Mouse (Mus musculus) megakaryocyte, embryonic 14.5 days (primary cell): ENCODE results near the gene Mxra8.

Experiments used
- FLI1 ChIP-seq: IDR thresholded peaks from 2 replicates; pipeline ENCODE4 v1.6.1; 2012; ENCODE audit warnings: low read length, inconsistent platforms, mixed read lengths
- GATA1 ChIP-seq: IDR thresholded peaks from 3 replicates; pipeline ENCODE4 v1.6.1; 2012; ENCODE audit warnings: mixed read lengths, low read length, inconsistent platforms, borderline replicate concordance

DNA sequence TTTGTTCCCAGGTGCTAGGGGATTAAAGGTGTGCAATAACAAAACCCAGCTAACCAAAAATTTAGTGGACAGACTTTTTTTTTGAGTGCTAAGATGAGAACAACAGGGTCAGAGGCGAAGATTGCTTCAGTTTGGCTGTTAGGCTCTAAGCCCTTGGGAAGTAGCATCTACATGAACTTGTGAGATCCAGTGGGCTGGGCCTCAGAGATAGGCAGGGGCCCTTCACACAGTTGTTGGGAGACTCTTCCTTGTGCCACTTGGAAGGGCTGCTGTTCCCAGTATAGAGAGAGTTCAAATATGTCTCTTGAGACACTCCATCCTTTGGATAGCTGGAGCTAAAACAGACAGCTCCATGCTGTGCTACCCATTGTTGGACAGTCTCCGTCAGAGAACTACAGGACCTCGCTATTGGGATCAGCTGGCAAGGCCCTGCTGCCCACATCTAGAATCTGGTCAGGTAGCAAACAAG is 49.4 kb upstream of the Mxra8 start, which contains the start of gene Ankrd65:
- TF ChIP-seq GATA1 = no peak
- no peak for TF ChIP-seq FLI1
